Mouse (Mus musculus): ENCODE data around the gene Rgl1. TPM values are rescaled to one million over a fixed set of nuclear protein-coding genes. Genes with fewer than 3 reads are reported as not detected.

The Rgl1 gene
- polyA plus RNA-seq, 1 experiment from 2014 or later, result 23.0 TPM

- no peak for DNase-seq (ENCODE audit: low spot score)
- no peak overlapping the region for H3K4me2 ChIP-seq (replicated peaks; ENCODE audit: low read depth)
- no peak overlapping the region for H3K27ac ChIP-seq (replicated peaks)
- 0 out of 2 replicates have a peak, but pooled peaks cover 5% of the 10 kb centered on the region for H3K9me3 ChIP-seq (ENCODE audit: control insufficient read depth, low read length)
- no peaks in the 10 kb centered on the region for H3K36me3 ChIP-seq (ENCODE audit: control insufficient read depth, insufficient read depth, low read length)
- H3K4me1 ChIP-seq (replicated peaks; ENCODE audit: control insufficient read depth, insufficient read depth), result no peaks in the 10 kb centered on the region; the same call in none of the 2 replicates
- 45% methylated on average over 7 of the region's 7 CpGs for WGBS
- H3K9ac ChIP-seq (ENCODE audit: low read length), result no peak overlapping the region
- H3K27me3 ChIP-seq (ENCODE audit: control insufficient read depth, insufficient read depth, low read length), result no peaks in the 10 kb centered on the region
- TF ChIP-seq EP300 (optimal IDR thresholded peaks at IDR 0.05) (no peak), CTCF (IDR thresholded peaks at IDR 0.05; ENCODE audit: low read depth) (no peak)
- ATAC-seq (ENCODE audit: low FRiP score, low TSS enrichment), result no peak
- H3K4me3 ChIP-seq (ENCODE audit: low read depth, low read length), result no peak overlapping the region
Observed at GRCm38 (mm10) chr1:152614743-152615380, 151.3 kb downstream of the Rgl1 start.

- DNase-seq (ENCODE audit: low spot score) (no peak), ATAC-seq (ENCODE audit: low FRiP score, low TSS enrichment) (no peak)
- Histone ChIP-seq H3K4me1 (replicated peaks; ENCODE audit: control insufficient read depth, insufficient read depth) (peaks cover 2% of the 10 kb centered on the region), H3K27ac (replicated peaks) (0 out of 2 replicates have a peak overlapping the region, but pooled peaks have one; percentile 24), H3K4me2 (replicated peaks; ENCODE audit: low read depth) (no peak overlapping the region), H3K4me3 (ENCODE audit: low read depth, low read length) (no peak overlapping the region), H3K27me3 (ENCODE audit: control insufficient read depth, insufficient read depth, low read length) (no peaks in the 10 kb centered on the region), H3K36me3 (ENCODE audit: control insufficient read depth, insufficient read depth, low read length) (no peaks in the 10 kb centered on the region), H3K9ac (ENCODE audit: low read length) (no peak overlapping the region), H3K9me3 (ENCODE audit: control insufficient read depth, low read length) (no peaks in the 10 kb centered on the region)
- 79% methylated on average over 16 of the region's 16 CpGs for WGBS
- TF ChIP-seq EP300 (optimal IDR thresholded peaks at IDR 0.05) (no peak), CTCF (IDR thresholded peaks at IDR 0.05; ENCODE audit: low read depth) (no peak)
Observed at GRCm38 (mm10) chr1:152613158-152613857, 152.8 kb downstream of the Rgl1 start.

- Histone ChIP-seq H3K36me3 (ENCODE audit: control insufficient read depth, insufficient read depth, low read length) (no peaks in the 10 kb centered on the region), H3K9me3 (ENCODE audit: control insufficient read depth, low read length) (no peaks in the 10 kb centered on the region), H3K4me3 (ENCODE audit: low read depth, low read length) (no peak overlapping the region), H3K9ac (ENCODE audit: low read length) (no peak overlapping the region), H3K27me3 (ENCODE audit: control insufficient read depth, insufficient read depth, low read length) (no peaks in the 10 kb centered on the region), H3K4me1 (replicated peaks; ENCODE audit: control insufficient read depth, insufficient read depth) (peaks cover 2% of the 10 kb centered on the region), H3K4me2 (replicated peaks; ENCODE audit: low read depth) (no peak overlapping the region), H3K27ac (replicated peaks) (peak overlapping the region; percentile 24; the same call in 1 of the 2 replicates)
- ATAC-seq (ENCODE audit: low FRiP score, low TSS enrichment) (no peak), DNase-seq (ENCODE audit: low spot score) (no peak)
- TF ChIP-seq CTCF (IDR thresholded peaks at IDR 0.05; ENCODE audit: low read depth), result no peak
- TF ChIP-seq EP300 (optimal IDR thresholded peaks at IDR 0.05), result no peak
- WGBS, result 74% methylated on average over 12 of the region's 12 CpGs
Observed at GRCm38 (mm10) chr1:152612535-152613157, 153.5 kb downstream of the Rgl1 start.

- H3K27ac ChIP-seq (replicated peaks), result no peak overlapping the region
- TF ChIP-seq EP300 (optimal IDR thresholded peaks at IDR 0.05), result no peak
- TF ChIP-seq CTCF (IDR thresholded peaks at IDR 0.05; ENCODE audit: low read depth), result no peak
- no peaks in the 10 kb centered on the region for H3K36me3 ChIP-seq (ENCODE audit: control insufficient read depth, insufficient read depth, low read length)
- no peak overlapping the region for H3K9ac ChIP-seq (ENCODE audit: low read length)
- DNase-seq (ENCODE audit: low spot score) (no peak), ATAC-seq (ENCODE audit: low FRiP score, low TSS enrichment) (no peak)
- no peak overlapping the region for H3K4me2 ChIP-seq (replicated peaks; ENCODE audit: low read depth)
- H3K4me3 ChIP-seq (ENCODE audit: low read depth, low read length), result no peak overlapping the region
- H3K27me3 ChIP-seq (ENCODE audit: control insufficient read depth, insufficient read depth, low read length), result no peaks in the 10 kb centered on the region
- 78% methylated on average over 10 of the region's 10 CpGs for WGBS
- no peaks in the 10 kb centered on the region for H3K9me3 ChIP-seq (ENCODE audit: control insufficient read depth, low read length)
- 0 out of 2 replicates have a peak, but pooled peaks cover 2% of the 10 kb centered on the region for H3K4me1 ChIP-seq (replicated peaks; ENCODE audit: control insufficient read depth, insufficient read depth)
Observed at GRCm38 (mm10) chr1:152609547-152609946, 156.6 kb downstream of the Rgl1 start.

- WGBS, result 68% methylated on average over 7 of the region's 7 CpGs
- Histone ChIP-seq H3K27ac (replicated peaks) (no peak overlapping the region), H3K4me1 (replicated peaks; ENCODE audit: control insufficient read depth, insufficient read depth) (0 out of 2 replicates have a peak, but pooled peaks cover 2% of the 10 kb centered on the region), H3K4me2 (replicated peaks; ENCODE audit: low read depth) (no peak overlapping the region), H3K9me3 (ENCODE audit: control insufficient read depth, low read length) (no peaks in the 10 kb centered on the region), H3K36me3 (ENCODE audit: control insufficient read depth, insufficient read depth, low read length) (no peaks in the 10 kb centered on the region), H3K27me3 (ENCODE audit: control insufficient read depth, insufficient read depth, low read length) (no peaks in the 10 kb centered on the region), H3K9ac (ENCODE audit: low read length) (no peak overlapping the region), H3K4me3 (ENCODE audit: low read depth, low read length) (no peak overlapping the region)
- no peak for ATAC-seq (ENCODE audit: low FRiP score, low TSS enrichment)
- no peak for DNase-seq (ENCODE audit: low spot score)
- TF ChIP-seq CTCF (IDR thresholded peaks at IDR 0.05; ENCODE audit: low read depth) (no peak), EP300 (optimal IDR thresholded peaks at IDR 0.05) (no peak)
Observed at GRCm38 (mm10) chr1:152609006-152609405, 157.1 kb downstream of the Rgl1 start.

All from stomach, postnatal 0 days (tissue).